Mouse (Mus musculus): ENCODE measurements around the gene Ipp. TPM values are rescaled to one million over a fixed set of nuclear protein-coding genes. Genes with fewer than 3 reads are reported as not detected.

The Ipp gene
- 5.5 and 8.5 TPM in 2 replicates for polyA plus RNA-seq (2014; fragmentation: Nextera tagmentation; extraction: Ambion mirVana)

- H3K9me3 ChIP-seq (ENCODE audit: control insufficient read depth, low read length) = no peaks in the 10 kb centered on the region
- H3K4me2 ChIP-seq (replicated peaks; ENCODE audit: low read depth, low read length) = peak within 1 kb of the TSS; percentile 57
- peaks cover 4% of the 10 kb centered on the region; the same call in 1 of the 2 replicates for H3K4me1 ChIP-seq (ENCODE audit: control insufficient read depth, insufficient read depth, low read length)
- peak within 1 kb of the TSS; percentile 66 for H3K4me3 ChIP-seq (ENCODE audit: low read length)
- peak within 1 kb of the TSS; percentile 77 for H3K9ac ChIP-seq (ENCODE audit: low read depth, low read length)
- no peaks in the 10 kb centered on the region for H3K27me3 ChIP-seq (ENCODE audit: control insufficient read depth, insufficient read depth, low read length)
- ATAC-seq (ENCODE audit: low FRiP score, low TSS enrichment) = peak; percentile 99
- under 1% methylated on average over 52 of the region's 55 CpGs for WGBS
- H3K27ac ChIP-seq (ENCODE audit: low read depth, low read length) = peak within 1 kb of the TSS; percentile 94
- no peaks in the 10 kb centered on the region for H3K36me3 ChIP-seq (ENCODE audit: control insufficient read depth, insufficient read depth, low read length)
These were observed at the start of gene Ipp for GRCm38 (mm10) chr4:116507425-116508218. Gene Ipp (plus strand): TSS chr4:116507549.

GRCm38 (mm10) chr4:116461943-116462342 lies 45.4 kb upstream of the Ipp start:
- H3K9ac ChIP-seq (ENCODE audit: low read depth, low read length) = no peak overlapping the region
- H3K36me3 ChIP-seq (ENCODE audit: control insufficient read depth, insufficient read depth, low read length) = no peaks in the 10 kb centered on the region
- WGBS = 91% methylated on average over 3 of the region's 3 CpGs
- no peak for ATAC-seq (ENCODE audit: low FRiP score, low TSS enrichment)
- no peaks in the 10 kb centered on the region for H3K9me3 ChIP-seq (ENCODE audit: control insufficient read depth, low read length)
- no peak overlapping the region for H3K27ac ChIP-seq (ENCODE audit: low read depth, low read length)
- H3K27me3 ChIP-seq (ENCODE audit: control insufficient read depth, insufficient read depth, low read length) = no peaks in the 10 kb centered on the region
- no peak overlapping the region for H3K4me2 ChIP-seq (replicated peaks; ENCODE audit: low read depth, low read length)
- H3K4me3 ChIP-seq (ENCODE audit: low read length) = no peak overlapping the region
- H3K4me1 ChIP-seq (ENCODE audit: control insufficient read depth, insufficient read depth, low read length) = peaks cover 13% of the 10 kb centered on the region

GRCm38 (mm10) chr4:116463231-116464125 lies 43.9 kb upstream of the Ipp start:
- Histone ChIP-seq H3K4me3 (ENCODE audit: low read length) (peak overlapping the region; percentile 98), H3K4me2 (replicated peaks; ENCODE audit: low read depth, low read length) (peak overlapping the region; percentile 69), H3K27me3 (ENCODE audit: control insufficient read depth, insufficient read depth, low read length) (no peaks in the 10 kb centered on the region), H3K9ac (ENCODE audit: low read depth, low read length) (peak overlapping the region; percentile 93), H3K36me3 (ENCODE audit: control insufficient read depth, insufficient read depth, low read length) (no peaks in the 10 kb centered on the region), H3K9me3 (ENCODE audit: control insufficient read depth, low read length) (0 out of 2 replicates have a peak, but pooled peaks cover 4% of the 10 kb centered on the region), H3K27ac (ENCODE audit: low read depth, low read length) (peak overlapping the region; percentile 89), H3K4me1 (ENCODE audit: control insufficient read depth, insufficient read depth, low read length) (peaks cover 13% of the 10 kb centered on the region)
- under 1% methylated on average over 59 of the region's 74 CpGs for WGBS
- ATAC-seq (ENCODE audit: low FRiP score, low TSS enrichment) = peak; percentile 68

- peaks cover 13% of the 10 kb centered on the region for H3K4me1 ChIP-seq (ENCODE audit: control insufficient read depth, insufficient read depth, low read length)
- peak within 1 kb of the TSS; percentile 89 for H3K27ac ChIP-seq (ENCODE audit: low read depth, low read length)
- 2% methylated on average over 64 of the region's 68 CpGs for WGBS
- no peaks in the 10 kb centered on the region for H3K27me3 ChIP-seq (ENCODE audit: control insufficient read depth, insufficient read depth, low read length)
- H3K9me3 ChIP-seq (ENCODE audit: control insufficient read depth, low read length) = 0 out of 2 replicates have a peak, but pooled peaks cover 4% of the 10 kb centered on the region
- peak; percentile 91 for ATAC-seq (ENCODE audit: low FRiP score, low TSS enrichment)
- peak within 1 kb of the TSS; percentile 69 for H3K4me2 ChIP-seq (replicated peaks; ENCODE audit: low read depth, low read length)
- H3K4me3 ChIP-seq (ENCODE audit: low read length) = peak within 1 kb of the TSS; percentile 98
- no peaks in the 10 kb centered on the region for H3K36me3 ChIP-seq (ENCODE audit: control insufficient read depth, insufficient read depth, low read length)
- peak within 1 kb of the TSS; percentile 93 for H3K9ac ChIP-seq (ENCODE audit: low read depth, low read length)
These were observed 43.0 kb upstream of the Ipp start, which contains the start of gene Mast2 for GRCm38 (mm10) chr4:116464126-116464981. Gene Mast2 (minus strand): TSS chr4:116464183.

- no peak overlapping the region for H3K4me2 ChIP-seq (replicated peaks; ENCODE audit: low read depth, low read length)
- H3K27ac ChIP-seq (ENCODE audit: low read depth, low read length) = no peak overlapping the region
- no peak for ATAC-seq (ENCODE audit: low FRiP score, low TSS enrichment)
- H3K27me3 ChIP-seq (ENCODE audit: control insufficient read depth, insufficient read depth, low read length) = no peaks in the 10 kb centered on the region
- H3K36me3 ChIP-seq (ENCODE audit: control insufficient read depth, insufficient read depth, low read length) = no peaks in the 10 kb centered on the region
- 69% methylated on average over 2 of the region's 2 CpGs for WGBS
- H3K4me3 ChIP-seq (ENCODE audit: low read length) = no peak overlapping the region
- H3K9me3 ChIP-seq (ENCODE audit: control insufficient read depth, low read length) = no peaks in the 10 kb centered on the region
- H3K4me1 ChIP-seq (ENCODE audit: control insufficient read depth, insufficient read depth, low read length) = no peaks in the 10 kb centered on the region
- no peak overlapping the region for H3K9ac ChIP-seq (ENCODE audit: low read depth, low read length)
These were observed 26.0 kb upstream of the Ipp start for GRCm38 (mm10) chr4:116481322-116481721.

- no peak overlapping the region for H3K4me2 ChIP-seq (replicated peaks; ENCODE audit: low read depth, low read length)
- no peaks in the 10 kb centered on the region for H3K9me3 ChIP-seq (ENCODE audit: control insufficient read depth, low read length)
- 24% methylated on average over 2 of the region's 2 CpGs for WGBS
- no peak overlapping the region for H3K4me3 ChIP-seq (ENCODE audit: low read length)
- H3K9ac ChIP-seq (ENCODE audit: low read depth, low read length) = no peak overlapping the region
- no peaks in the 10 kb centered on the region for H3K4me1 ChIP-seq (ENCODE audit: control insufficient read depth, insufficient read depth, low read length)
- H3K27me3 ChIP-seq (ENCODE audit: control insufficient read depth, insufficient read depth, low read length) = no peaks in the 10 kb centered on the region
- ATAC-seq (ENCODE audit: low FRiP score, low TSS enrichment) = no peak
- no peaks in the 10 kb centered on the region for H3K36me3 ChIP-seq (ENCODE audit: control insufficient read depth, insufficient read depth, low read length)
- peak overlapping the region; percentile 11; the same call in 1 of the 2 replicates for H3K27ac ChIP-seq (ENCODE audit: low read depth, low read length)
These were observed 23.9 kb upstream of the Ipp start for GRCm38 (mm10) chr4:116483476-116483875.

GRCm38 (mm10) chr4:116491119-116491536 lies 16.2 kb upstream of the Ipp start:
- Histone ChIP-seq H3K4me1 (ENCODE audit: control insufficient read depth, insufficient read depth, low read length) (no peaks in the 10 kb centered on the region), H3K9me3 (ENCODE audit: control insufficient read depth, low read length) (peaks cover 3% of the 10 kb centered on the region; the same call in 1 of the 2 replicates), H3K27ac (ENCODE audit: low read depth, low read length) (no peak overlapping the region; the same call in 1 of the 2 replicates), H3K4me2 (replicated peaks; ENCODE audit: low read depth, low read length) (no peak overlapping the region), H3K4me3 (ENCODE audit: low read length) (no peak overlapping the region), H3K36me3 (ENCODE audit: control insufficient read depth, insufficient read depth, low read length) (no peaks in the 10 kb centered on the region), H3K9ac (ENCODE audit: low read depth, low read length) (no peak overlapping the region), H3K27me3 (ENCODE audit: control insufficient read depth, insufficient read depth, low read length) (no peaks in the 10 kb centered on the region)
- ATAC-seq (ENCODE audit: low FRiP score, low TSS enrichment) = peak; percentile 71
- WGBS = 74% methylated on average over 2 of the region's 2 CpGs

GRCm38 (mm10) chr4:116491886-116492285 lies 15.5 kb upstream of the Ipp start:
- Histone ChIP-seq H3K4me1 (ENCODE audit: control insufficient read depth, insufficient read depth, low read length) (no peaks in the 10 kb centered on the region), H3K27me3 (ENCODE audit: control insufficient read depth, insufficient read depth, low read length) (no peaks in the 10 kb centered on the region), H3K27ac (ENCODE audit: low read depth, low read length) (no peak overlapping the region; the same call in 1 of the 2 replicates), H3K9ac (ENCODE audit: low read depth, low read length) (no peak overlapping the region), H3K9me3 (ENCODE audit: control insufficient read depth, low read length) (peaks cover 3% of the 10 kb centered on the region; the same call in 1 of the 2 replicates), H3K4me2 (replicated peaks; ENCODE audit: low read depth, low read length) (no peak overlapping the region), H3K4me3 (ENCODE audit: low read length) (no peak overlapping the region), H3K36me3 (ENCODE audit: control insufficient read depth, insufficient read depth, low read length) (no peaks in the 10 kb centered on the region)
- no peak for ATAC-seq (ENCODE audit: low FRiP score, low TSS enrichment)
- 73% methylated on average over 2 of the region's 2 CpGs for WGBS

All from kidney, embryonic 14.5 days (tissue).